Mouse (Mus musculus): ENCODE data around the gene Vmn2r35. TPM values are rescaled to one million over a fixed set of nuclear protein-coding genes. Genes with fewer than 3 reads are reported as not detected.
"Not testable (repeated sequence)": the region's sequence is repeated elsewhere in the genome, so short reads cannot be mapped to it uniquely, and the experiment has no call there.

Vmn2r35 gene
- polyA plus RNA-seq (2014; fragmentation: Nextera tagmentation; extraction: Ambion mirVana), result not detected in 2 replicates

- not testable (repeated sequence) for H3K9ac ChIP-seq
- WGBS, result no CpG with 5 or more reads among the region's 1 CpGs
Measured at GRCm38 (mm10) chr7:7819767-7820166, at the start of gene Vmn2r35. Vmn2r35 (minus strand) TSS chr7:7819867.

GRCm38 (mm10) chr7:7794196-7794595 is 25.5 kb downstream of the Vmn2r35 start:
- H3K9me3 ChIP-seq (ENCODE audit: control insufficient read depth, low read length); H3K9ac ChIP-seq; ATAC-seq (ENCODE audit: low FRiP score); H3K36me3 ChIP-seq (replicated peaks; ENCODE audit: control insufficient read depth, insufficient read depth); H3K27me3 ChIP-seq (ENCODE audit: control insufficient read depth, insufficient read depth, low read length); DNase-seq (ENCODE audit: low spot score); H3K4me3 ChIP-seq (replicated peaks; ENCODE audit: low read length); H3K27ac ChIP-seq; H3K4me2 ChIP-seq (replicated peaks); H3K4me1 ChIP-seq (replicated peaks; ENCODE audit: control insufficient read depth, insufficient read depth, low read length): not testable (repeated sequence)
- WGBS, result 96% methylated on average over 5 of the region's 25 CpGs

More at GRCm38 (mm10) chr7:7819767-7820166, at the start of gene Vmn2r35:
- H3K4me2 ChIP-seq (replicated peaks); H3K9me3 ChIP-seq (ENCODE audit: control insufficient read depth, low read length); ATAC-seq (ENCODE audit: low FRiP score); H3K36me3 ChIP-seq (replicated peaks; ENCODE audit: control insufficient read depth, insufficient read depth); H3K4me1 ChIP-seq (replicated peaks; ENCODE audit: control insufficient read depth, insufficient read depth, low read length); H3K4me3 ChIP-seq (replicated peaks; ENCODE audit: low read length); DNase-seq (ENCODE audit: low spot score); H3K27me3 ChIP-seq (ENCODE audit: control insufficient read depth, insufficient read depth, low read length); H3K27ac ChIP-seq: not testable (repeated sequence)

Other genes with a start within 250 kb of the Vmn2r35 start
- not detected in 2 replicates for gene Vmn2r34, start 130.4 kb downstream of the Vmn2r35 start, polyA plus RNA-seq (2014; fragmentation: Nextera tagmentation; extraction: Ambion mirVana)
- gene Vmn2r36, start 82.6 kb upstream of the Vmn2r35 start, polyA plus RNA-seq (2014; fragmentation: Nextera tagmentation; extraction: Ambion mirVana), result not detected in 2 replicates

All from hindbrain, embryonic 14.5 days (tissue).